Mouse (Mus musculus): Measurements from ENCODE around the gene Fosl1.

DNA sequence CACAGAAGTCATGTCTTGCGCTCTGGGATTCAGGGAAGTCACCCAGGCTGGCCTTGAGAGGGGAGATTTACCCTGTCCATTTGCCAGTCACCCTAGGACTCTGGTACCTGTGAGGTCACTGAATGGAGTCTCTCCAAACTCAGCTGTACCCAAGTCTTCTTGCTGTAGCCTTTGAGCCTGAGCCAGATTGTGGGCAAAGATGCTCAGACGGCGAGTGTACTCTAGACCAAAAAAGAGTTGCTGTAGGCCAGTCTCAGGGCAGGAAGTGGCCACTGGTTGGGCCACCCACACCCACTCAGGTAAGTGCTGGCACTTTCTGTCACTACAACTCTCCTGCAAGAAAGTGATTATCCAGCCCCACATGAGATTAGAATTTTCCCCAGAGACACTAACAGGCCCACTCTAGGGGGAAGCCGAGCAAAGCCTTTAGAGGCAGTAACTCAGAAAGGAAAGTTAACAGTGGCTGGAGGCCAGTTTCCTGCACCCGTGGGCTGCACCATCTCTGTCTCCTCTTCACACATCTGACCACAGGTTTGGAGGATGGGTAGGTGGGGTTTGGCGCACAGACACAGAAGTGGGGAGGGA, 19.7 kb downstream of the Fosl1 start:
- TF ChIP-seq HCFC1 (IDR thresholded peaks at IDR 0.05; ENCODE audit: borderline replicate concordance, insufficient read depth, low read length) (no peak), ZC3H11A (IDR thresholded peaks at IDR 0.05; ENCODE audit: borderline replicate concordance, low read depth, low read length) (no peak), MAFK (IDR thresholded peaks at IDR 0.05; ENCODE audit: insufficient read depth, low read depth, low read length) (no peak)

Data from ES-E14 (cell line).